Mouse (Mus musculus) naive thymus-derived CD4-positive, alpha-beta T cell, adult 2 months (primary cell): ENCODE data around the gene Rtl5.
"Not testable (repeated sequence)": the region's sequence is repeated elsewhere in the genome, so short reads cannot be mapped to it uniquely, and the experiment has no call there.

ENCODE experiments used
- DNase-seq: peaks from one replicate; pipeline ENCODE4 v3.0.0-alpha.2; 2011; ENCODE audit warnings: low read depth

Rtl5 gene

GRCm38 (mm10) chrX:102070591-102071471 is at the start of gene Rtl5:
Gene Rtl5, minus strand, starts transcription at chrX:102071304.
- DNase-seq = peak; percentile 49

DNA sequence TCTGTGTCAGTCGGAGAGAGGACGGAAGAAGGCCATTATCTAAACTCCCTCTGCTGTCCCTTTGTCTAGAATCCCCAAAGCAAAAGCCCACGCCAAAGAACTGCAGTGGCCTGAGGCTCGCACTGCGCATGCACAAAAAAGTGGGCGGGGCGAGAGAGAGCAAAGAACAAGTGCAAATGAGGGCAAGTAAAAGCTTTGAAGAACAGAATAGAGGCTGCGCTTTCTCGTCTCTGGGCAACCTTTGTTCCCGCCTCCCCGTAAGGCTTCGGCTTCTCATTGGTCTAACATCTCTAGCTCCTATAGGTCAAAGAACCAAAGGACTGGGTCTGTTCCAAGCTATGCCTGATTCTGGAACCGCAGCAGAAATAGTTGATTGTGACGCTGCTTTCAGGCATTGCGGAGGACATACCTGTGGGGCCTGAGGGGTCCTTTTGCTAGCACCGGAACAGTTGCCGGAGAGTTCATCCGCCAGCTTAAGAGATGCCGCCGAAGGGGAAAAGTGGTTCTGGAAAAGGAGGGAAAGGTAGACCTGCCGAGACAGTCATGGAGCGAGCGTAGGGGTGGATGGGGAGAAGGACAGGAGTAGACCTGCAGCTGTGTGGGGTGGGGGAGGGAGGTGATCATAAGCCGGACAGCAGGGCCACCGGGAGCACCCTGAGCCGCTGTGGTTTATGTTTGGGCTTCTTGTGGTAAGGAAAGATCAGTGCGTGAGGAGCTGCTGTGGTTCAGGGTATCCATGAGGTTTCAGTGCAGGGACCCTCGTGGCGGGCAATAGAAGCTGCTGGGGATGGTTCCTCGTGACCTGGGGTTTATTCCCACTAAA is 48.1 kb upstream of the Rtl5 start, which contains the start of gene Pin4:
Pin4 (plus strand) TSS at position 406 of the 823 bp plus-strand sequence.
- peak; percentile 96 for DNase-seq

DNA sequence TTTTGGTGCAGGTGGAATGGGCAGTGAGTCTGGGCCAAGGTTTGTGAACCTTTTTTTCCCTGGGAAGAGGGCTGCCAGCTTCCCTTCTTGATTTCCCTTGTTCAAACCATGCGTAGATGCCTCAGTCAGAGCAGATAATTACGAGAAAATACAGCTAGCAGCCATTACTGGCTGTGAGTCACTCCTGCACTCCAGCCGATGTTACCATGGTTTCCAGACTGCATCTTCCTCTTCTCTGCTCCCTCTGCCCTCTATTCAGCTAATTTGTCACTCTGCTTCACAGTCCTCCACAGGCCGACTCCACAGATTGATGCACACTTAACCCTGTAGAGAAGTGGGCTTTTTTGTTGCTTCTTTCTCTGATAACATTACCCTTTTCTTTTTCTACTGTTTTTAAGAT is 44.6 kb upstream of the Rtl5 start:
- no peak for DNase-seq

- not testable (repeated sequence) for DNase-seq
These were observed 38.2 kb upstream of the Rtl5 start for GRCm38 (mm10) chrX:102109349-102109748.

DNA sequence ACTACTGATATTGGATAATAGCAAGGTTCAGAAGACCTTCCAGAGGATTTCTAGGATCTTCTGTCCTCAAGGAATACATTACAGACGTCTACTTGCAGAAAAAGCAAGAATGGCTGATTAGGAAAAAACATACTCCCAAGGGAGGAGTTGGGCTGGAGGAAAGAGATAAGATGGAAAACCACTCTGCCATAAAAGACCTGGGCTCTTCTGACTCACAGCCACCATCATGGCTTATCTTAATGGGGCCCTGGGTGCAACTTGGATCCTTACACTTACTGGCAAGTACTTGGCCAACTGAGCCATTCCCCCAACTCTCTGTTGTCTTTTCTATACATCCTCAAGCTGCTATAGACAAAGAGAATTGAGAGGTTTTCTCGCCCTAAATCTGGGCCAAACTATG is 32.7 kb upstream of the Rtl5 start:
- not testable (repeated sequence) for DNase-seq

DNA sequence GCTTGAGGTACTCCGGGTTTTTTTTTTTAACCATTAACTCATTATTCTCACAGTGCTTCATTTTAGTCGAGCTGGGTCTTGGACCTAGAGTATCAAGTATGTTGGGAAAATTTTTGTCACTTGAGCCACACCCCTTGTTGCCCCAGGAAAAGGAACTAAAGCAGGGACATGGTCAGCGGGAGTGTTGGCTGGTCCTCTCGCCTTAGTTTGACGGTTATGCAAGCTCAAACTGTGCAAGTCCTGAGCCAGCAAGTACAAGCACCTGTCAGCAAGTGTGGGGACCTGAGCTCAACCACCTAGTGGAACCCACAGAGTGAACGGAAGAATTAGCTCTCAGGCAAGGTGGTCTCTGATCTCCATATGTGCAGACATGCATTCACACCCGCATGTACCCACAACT is 30.8 kb upstream of the Rtl5 start:
- DNase-seq = no peak

GRCm38 (mm10) chrX:102094381-102094904 is 23.3 kb upstream of the Rtl5 start:
- no peak for DNase-seq

DNA sequence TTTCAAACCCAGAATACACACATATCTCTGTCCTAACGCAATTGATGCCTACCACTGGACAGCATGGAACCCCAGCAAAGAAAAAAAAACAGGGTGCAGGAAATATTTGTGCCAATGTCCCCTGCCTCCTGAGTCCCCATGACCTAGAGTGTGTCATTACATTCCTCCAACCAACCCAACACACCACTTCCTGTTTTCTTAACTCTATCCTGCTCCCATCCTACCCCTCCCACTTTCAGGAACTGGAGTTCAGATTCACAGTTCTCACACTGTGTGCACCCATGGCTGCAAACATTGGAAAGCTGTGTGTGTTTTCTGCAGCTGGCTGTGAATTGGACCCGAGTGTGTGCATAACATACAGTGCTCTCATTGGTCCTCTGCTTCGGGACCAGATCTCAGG is 19.5 kb upstream of the Rtl5 start:
- no peak for DNase-seq

DNA sequence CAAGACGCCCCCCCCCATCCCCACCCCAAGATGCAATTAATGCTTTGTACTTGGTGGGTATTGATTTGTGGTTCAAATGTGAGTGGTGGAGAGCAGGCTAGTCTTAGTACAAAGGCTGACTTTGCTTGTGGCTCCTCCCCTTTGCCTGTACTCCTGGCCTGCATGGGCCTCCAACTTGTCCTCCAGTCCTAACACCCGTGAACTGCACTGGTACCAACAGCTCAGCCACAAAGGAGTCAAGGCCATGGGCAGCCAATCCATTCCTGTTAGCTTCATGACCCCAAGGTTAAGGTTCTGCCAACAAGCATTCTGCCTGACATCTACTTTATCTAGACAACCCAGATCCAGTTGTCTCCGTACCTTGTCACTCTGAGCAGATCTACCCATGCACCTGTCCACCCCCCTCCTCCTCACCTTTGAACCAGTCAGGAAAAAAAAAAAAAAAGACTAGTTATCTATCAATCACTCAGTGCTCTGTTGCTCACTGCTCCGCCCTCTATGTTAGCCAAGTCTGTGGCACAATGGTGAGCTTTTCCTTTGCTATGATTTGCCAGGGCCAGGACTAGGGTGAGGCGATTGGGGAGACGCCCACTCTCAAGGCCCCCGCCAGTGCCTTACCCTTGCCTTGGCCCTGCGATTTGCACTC is 14.8 kb upstream of the Rtl5 start:
- DNase-seq = no peak

DNA sequence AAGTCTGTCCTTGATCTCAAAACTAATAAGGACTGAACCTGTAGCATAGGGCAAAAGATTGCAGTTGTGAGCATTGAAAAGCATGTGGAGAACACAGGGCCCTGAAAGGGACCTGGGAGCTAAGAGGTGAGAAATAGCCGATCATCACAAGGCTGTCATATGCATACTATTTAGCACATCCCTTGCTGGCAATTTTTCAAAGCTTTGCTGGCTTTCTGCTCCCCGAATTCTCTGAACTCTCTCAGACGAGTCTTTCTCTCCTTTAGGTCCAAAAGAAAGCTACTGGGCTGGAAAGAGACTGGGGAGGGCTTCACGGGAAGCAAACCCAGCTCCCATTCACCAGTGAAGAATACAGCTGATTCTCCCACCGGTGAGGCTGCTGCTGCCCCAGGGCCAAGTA is 11.2 kb upstream of the Rtl5 start:
- no peak for DNase-seq

DNA sequence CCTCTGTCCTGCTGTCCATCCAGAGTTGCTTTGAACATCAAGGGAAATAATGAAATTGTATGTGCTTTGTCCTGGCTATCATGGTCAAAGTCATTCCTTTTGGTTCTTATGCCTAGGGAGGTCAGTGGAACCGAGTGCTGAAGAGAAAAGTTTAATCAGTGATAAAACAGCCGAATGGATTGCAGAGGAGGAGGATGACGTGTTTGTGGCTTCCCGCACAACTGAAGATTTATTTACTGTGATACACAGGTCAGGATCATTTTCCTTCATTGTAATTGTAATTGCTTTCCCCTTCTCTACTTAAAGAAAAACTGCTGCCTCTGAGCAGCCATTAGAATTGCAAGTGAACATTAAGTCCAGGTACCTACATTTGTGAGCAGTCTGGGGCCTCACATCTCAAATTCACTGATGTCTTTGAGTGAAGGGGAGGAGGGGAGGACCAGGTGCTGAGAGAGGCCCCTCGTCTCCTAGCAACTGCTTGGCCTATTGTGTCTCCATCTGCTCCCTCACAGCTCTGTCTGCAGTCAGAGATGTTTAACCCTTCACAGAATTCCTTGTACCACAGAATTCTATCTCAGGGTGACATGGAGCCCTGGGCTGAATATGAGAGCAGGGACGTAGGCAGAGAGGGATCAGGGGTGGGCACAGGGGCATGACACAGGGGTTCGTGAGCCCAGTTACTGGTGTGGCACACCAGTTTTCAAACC is 10.6 kb upstream of the Rtl5 start:
- DNase-seq = no peak

DNA sequence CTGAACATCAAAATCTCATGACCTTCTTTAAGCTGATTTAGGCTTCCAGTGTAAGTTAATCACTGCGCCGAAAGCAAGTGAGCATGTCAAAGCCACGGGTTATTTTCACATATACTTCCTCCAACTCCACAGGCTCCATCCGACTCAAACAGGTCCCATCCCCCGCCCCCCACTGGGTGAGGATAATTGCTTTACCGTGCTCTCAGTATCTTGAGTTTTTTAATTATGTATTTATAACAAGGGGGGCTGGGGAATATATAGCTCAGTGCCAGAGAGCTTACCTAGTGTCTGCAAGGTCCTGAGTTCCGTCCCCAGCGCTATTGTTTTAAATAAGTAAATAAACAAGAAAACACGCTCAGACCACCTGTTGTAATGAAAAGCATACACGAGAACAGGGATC is 10.0 kb upstream of the Rtl5 start:
- no peak for DNase-seq

- DNase-seq = no peak
These were observed 6.0 kb upstream of the Rtl5 start for GRCm38 (mm10) chrX:102076886-102077765.

DNA sequence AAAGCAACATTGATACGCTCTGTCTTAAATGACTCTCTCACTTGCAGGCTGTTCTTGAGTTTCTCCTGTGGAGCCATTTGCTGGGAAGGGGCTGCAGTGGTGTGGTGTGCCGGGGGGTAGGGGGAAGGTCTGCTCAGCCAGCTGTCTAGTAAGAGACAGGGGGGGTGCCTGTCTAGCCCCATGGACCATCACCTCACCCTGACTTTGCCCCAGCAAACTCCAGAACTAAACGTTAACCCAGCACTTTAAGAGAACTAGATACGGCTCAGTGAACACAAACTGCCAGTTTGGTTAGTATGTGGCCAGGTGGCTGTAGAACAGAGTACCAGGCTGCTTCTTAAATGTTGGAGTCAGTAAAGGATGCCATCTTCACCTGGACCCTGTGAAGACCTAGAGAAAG is 4.1 kb upstream of the Rtl5 start:
- DNase-seq = no peak

DNA sequence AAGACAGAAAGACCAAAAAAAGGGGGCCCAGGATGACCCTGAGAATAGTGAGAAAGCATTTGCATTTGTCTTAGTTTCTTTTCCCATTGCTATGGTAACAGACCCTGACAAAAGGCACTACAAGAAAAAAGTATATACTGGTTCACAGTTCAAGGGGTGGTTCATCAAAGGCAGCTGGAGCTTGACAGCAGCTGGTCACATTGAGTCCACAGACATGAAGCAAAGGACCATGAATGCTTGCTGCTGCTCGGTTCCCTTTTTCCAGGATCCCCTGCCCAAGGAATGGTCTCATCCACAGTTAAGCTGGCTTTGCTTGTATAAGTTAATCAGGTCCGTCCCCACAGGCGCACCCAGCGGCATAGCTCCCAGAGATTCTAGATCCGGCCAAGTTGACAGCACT is 3.3 kb upstream of the Rtl5 start:
- no peak for DNase-seq

GRCm38 (mm10) chrX:102073605-102074325 is 2.7 kb upstream of the Rtl5 start:
- DNase-seq = no peak

- no peak for DNase-seq
These were observed 413 bp upstream of the Rtl5 start for GRCm38 (mm10) chrX:102071517-102071916.

GRCm38 (mm10) chrX:102068811-102069540 is 2.1 kb downstream of the Rtl5 start:
- DNase-seq = no peak

DNA sequence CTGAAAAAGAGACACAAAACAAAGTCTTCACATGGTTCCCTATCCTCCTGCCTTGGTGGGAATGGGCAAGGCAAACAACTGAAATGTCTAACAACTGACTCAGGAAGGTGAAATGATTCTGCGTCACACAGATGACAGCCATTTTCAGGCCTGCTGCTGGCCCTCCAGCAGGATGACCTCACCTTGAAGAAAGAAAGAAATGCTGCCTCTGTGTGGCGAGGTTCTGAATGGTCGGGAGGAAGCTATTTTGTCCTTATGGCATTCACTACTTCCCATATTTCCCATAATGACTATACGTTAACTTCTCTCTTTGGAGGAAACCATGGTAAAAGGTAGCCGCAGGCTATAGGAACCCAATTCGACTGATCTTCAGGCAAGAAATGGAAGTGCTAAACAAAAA is 4.0 kb downstream of the Rtl5 start:
- no peak for DNase-seq
